Mouse (Mus musculus) liver, postnatal 0 days (tissue): ENCODE data around the gene H2al1b. TPM values are rescaled to one million over a fixed set of nuclear protein-coding genes. Genes with fewer than 3 reads are reported as not detected.
"Not testable (repeated sequence)": the region's sequence is repeated elsewhere in the genome, so short reads cannot be mapped to it uniquely, and the experiment has no call there.

Experiments
- ATAC-seq: fragments of 200-750 bp; cut with Nextera tagmentation; 2 replicates; pipeline ENCODE4 v1.8.0; 2017; ENCODE audit warnings: mild to moderate bottlenecking, moderate library complexity
- DNase-seq: peaks from one replicate; pipeline ENCODE4 v3.0.0-alpha.2; 2016
- H3K27ac ChIP-seq: fragments of 300-500 bp; sonication (generic); 2 replicates; pipeline ENCODE4 v1.5.1; 2014; ENCODE audit warnings: antibody characterized with exemption, moderate library complexity, mild to moderate bottlenecking, low read depth
- H3K27me3 ChIP-seq: fragments of 300-500 bp; sonication (generic); 2 replicates; pipeline ENCODE4 v1.6.1; 2014; ENCODE audit warnings: low read length, control low read depth, mixed read lengths; ENCODE audit not compliant: insufficient read depth
- H3K36me3 ChIP-seq: fragments of 300-500 bp; sonication (generic); replicated peaks from 2 replicates; pipeline ENCODE4 v1.6.1; 2014; ENCODE audit warnings: mild to moderate bottlenecking, control low read depth, low read length, moderate library complexity, mixed read lengths; ENCODE audit not compliant: insufficient read depth
- H3K4me1 ChIP-seq: fragments of 300-500 bp; sonication (generic); 2 replicates; pipeline ENCODE4 v1.6.1; 2014; ENCODE audit warnings: antibody characterized with exemption, mild to moderate bottlenecking, control low read depth; ENCODE audit not compliant: insufficient read depth
- H3K4me2 ChIP-seq: fragments of 300-500 bp; sonication (generic); 2 replicates; pipeline ENCODE4 v1.6.1; 2014; ENCODE audit warnings: low read depth, mild to moderate bottlenecking, low read length, moderate library complexity, mixed read lengths
- H3K4me3 ChIP-seq: fragments of 300-500 bp; sonication (generic); 2 replicates; pipeline ENCODE4 v1.5.1; 2014; ENCODE audit warnings: low read depth, low read length
- H3K9ac ChIP-seq: fragments of 300-500 bp; sonication (generic); replicated peaks from 2 replicates; pipeline ENCODE4 v1.6.1; 2014; ENCODE audit warnings: mild to moderate bottlenecking, moderate library complexity
- H3K9me3 ChIP-seq: fragments of 300-500 bp; sonication (generic); 2 replicates; pipeline ENCODE4 v1.6.1; 2016; ENCODE audit warnings: mild to moderate bottlenecking, control low read depth, low read length, mixed read lengths
- CTCF ChIP-seq: sonication (generic); IDR thresholded peaks from 2 replicates; pipeline ENCODE4 v1.5.1; 2016; ENCODE audit warnings: antibody characterized with exemption, low read depth
- EP300 ChIP-seq: IDR thresholded peaks from 2 replicates; pipeline ENCODE4 v1.6.1; 2016; ENCODE audit warnings: antibody characterized with exemption, low read depth, mild to moderate bottlenecking
- WGBS: fragments of 180-500 bp; shearing (Covaris S2); extraction: QIAGEN DNeasy Blood & Tissue Kit; methylation state at CpG from one replicate; pipeline ENCODE4 v1.1.7; 2014; ENCODE audit not compliant: insufficient replicate concordance; 5-methylcytosine and 5-hydroxymethylcytosine counted together
- polyA plus RNA-seq: library from polyadenylated mRNA; unstranded; fragments of >200 nt; fragmentation: Nextera tagmentation; extraction: Ambion mirVana; gene quantifications from 2 replicates; pipeline ENCODE4 v1.2.1, GENCODE M21; 2015

Gene H2al1b
- polyA plus RNA-seq, 1 experiment from 2014 or later = not detected

GRCm38 (mm10) chrX:11311634-11312033, 9.4 kb downstream of the H2al1b start, which contains the start of gene H2al1e:
Gene H2al1e (plus strand): TSS chrX:11311934.
- H3K9ac ChIP-seq, H3K4me2 ChIP-seq, H3K4me3 ChIP-seq, H3K27ac ChIP-seq, ATAC-seq, H3K36me3 ChIP-seq, H3K9me3 ChIP-seq, H3K4me1 ChIP-seq, DNase-seq, H3K27me3 ChIP-seq: not testable (repeated sequence)
- no CpG with 5 or more reads among the region's 3 CpGs for WGBS

- not testable (repeated sequence) for H3K4me2 ChIP-seq, H3K9ac ChIP-seq, ATAC-seq, DNase-seq, H3K4me1 ChIP-seq, H3K4me3 ChIP-seq, H3K27me3 ChIP-seq, H3K27ac ChIP-seq, H3K36me3 ChIP-seq, H3K9me3 ChIP-seq
- WGBS = no CpG with 5 or more reads among the region's 6 CpGs
Measured at GRCm38 (mm10) chrX:11314858-11315257, 12.6 kb downstream of the H2al1b start, which contains the start of gene H2al1f. Gene H2al1f (plus strand): TSS chrX:11315158.

- H3K27ac ChIP-seq, ATAC-seq, H3K4me1 ChIP-seq, DNase-seq, H3K4me3 ChIP-seq, H3K4me2 ChIP-seq, H3K9me3 ChIP-seq, H3K36me3 ChIP-seq, H3K9ac ChIP-seq, H3K27me3 ChIP-seq: not testable (repeated sequence)
- no CpG with 5 or more reads among the region's 3 CpGs for WGBS
Measured at GRCm38 (mm10) chrX:11317956-11318355, 15.7 kb downstream of the H2al1b start, which contains the start of gene H2al1g. Gene H2al1g (plus strand): TSS chrX:11318256.

- no CpG with 5 or more reads among the region's 6 CpGs for WGBS
- H3K27ac ChIP-seq, H3K4me1 ChIP-seq, DNase-seq, H3K9me3 ChIP-seq, H3K4me3 ChIP-seq, ATAC-seq, H3K9ac ChIP-seq, H3K27me3 ChIP-seq, H3K4me2 ChIP-seq, H3K36me3 ChIP-seq: not testable (repeated sequence)
Measured at GRCm38 (mm10) chrX:11321192-11321591, 19.0 kb downstream of the H2al1b start, which contains the start of gene H2al1h. Gene H2al1h (plus strand): TSS chrX:11321492.

- not testable (repeated sequence) for H3K4me3 ChIP-seq, H3K27me3 ChIP-seq, H3K27ac ChIP-seq, H3K4me1 ChIP-seq, H3K9me3 ChIP-seq, H3K4me2 ChIP-seq, H3K9ac ChIP-seq, ATAC-seq, H3K36me3 ChIP-seq, DNase-seq
- 89% methylated on average over 2 of the region's 5 CpGs for WGBS
Measured at GRCm38 (mm10) chrX:11324359-11324758, 22.1 kb downstream of the H2al1b start, which contains the start of gene H2al1i. Gene H2al1i (plus strand): TSS chrX:11324659.

GRCm38 (mm10) chrX:11327522-11327921, 25.3 kb downstream of the H2al1b start, which contains the start of gene H2al1j:
Gene H2al1j (plus strand): TSS chrX:11327822.
- H3K4me3 ChIP-seq, H3K9me3 ChIP-seq, ATAC-seq, H3K4me2 ChIP-seq, DNase-seq, H3K36me3 ChIP-seq, H3K4me1 ChIP-seq, H3K27me3 ChIP-seq, H3K27ac ChIP-seq, H3K9ac ChIP-seq: not testable (repeated sequence)
- 84% methylated on average over 2 of the region's 2 CpGs for WGBS

- Histone ChIP-seq H3K9ac (no peak overlapping the region), H3K4me2 (no peak overlapping the region), H3K36me3 (no peaks in the 10 kb centered on the region), H3K27me3 (no peaks in the 10 kb centered on the region; the same call in 1 of the 2 replicates), H3K4me1 (no peaks in the 10 kb centered on the region), H3K27ac (no peak overlapping the region), H3K9me3 (no peaks in the 10 kb centered on the region), H3K4me3 (no peak overlapping the region)
- ATAC-seq = no peak
- no peak for DNase-seq
- TF ChIP-seq EP300 (no peak), CTCF (no peak)
- WGBS = 78% methylated on average over 9 of the region's 9 CpGs
Measured at GRCm38 (mm10) chrX:11345762-11346161, 43.5 kb downstream of the H2al1b start.
